Mouse (Mus musculus): ENCODE results near the gene Arl4d.
A peak's percentile ranks its signal among the peaks of the same experiment; 100 is the strongest.
"Not testable (repeated sequence)": the region's sequence is repeated elsewhere in the genome, so short reads cannot be mapped to it uniquely, and the experiment has no call there.

The Arl4d gene

GRCm38 (mm10) chr11:101664825-101665635 lies at the start of gene Arl4d:
Gene Arl4d (plus strand): TSS chr11:101665541.
- DNase-seq (ENCODE audit: low spot score in 2 of 2) = peak; percentile 97 to 98

- DNase-seq (ENCODE audit: low spot score in 2 of 2) = no peak
Measured at GRCm38 (mm10) chr11:101616104-101616503, 49.2 kb upstream of the Arl4d start.

- DNase-seq (ENCODE audit: low spot score in 2 of 2) = no peak
Measured at GRCm38 (mm10) chr11:101616948-101617767, 48.2 kb upstream of the Arl4d start.

- DNase-seq (ENCODE audit: low spot score in 2 of 2) = peak; percentile 62 to 76
Measured at GRCm38 (mm10) chr11:101617849-101618248, 47.5 kb upstream of the Arl4d start.

GRCm38 (mm10) chr11:101618596-101618995 lies 46.7 kb upstream of the Arl4d start:
- DNase-seq (ENCODE audit: low spot score in 2 of 2) = no peak

GRCm38 (mm10) chr11:101620022-101620655 lies 45.2 kb upstream of the Arl4d start:
- DNase-seq (ENCODE audit: low spot score in 2 of 2) = not testable (repeated sequence)

- DNase-seq (ENCODE audit: low spot score in 2 of 2) = peak in 1 of 2 experiments; percentile 58
Measured at GRCm38 (mm10) chr11:101626649-101626994, 38.7 kb upstream of the Arl4d start.

GRCm38 (mm10) chr11:101626995-101627856 lies 38.1 kb upstream of the Arl4d start, which contains the start of gene Rdm1:
Gene Rdm1 (plus strand): TSS chr11:101627195.
- peak; percentile 90 to 91 for DNase-seq (ENCODE audit: low spot score in 2 of 2)

- DNase-seq (ENCODE audit: low spot score in 2 of 2) = peak; percentile 89 to 92
Measured at GRCm38 (mm10) chr11:101627857-101628559, 37.3 kb upstream of the Arl4d start.

- not testable (repeated sequence) for DNase-seq (ENCODE audit: low spot score in 2 of 2)
Measured at GRCm38 (mm10) chr11:101628733-101629417, 36.5 kb upstream of the Arl4d start.

- no peak for DNase-seq (ENCODE audit: low spot score in 2 of 2)
Measured at GRCm38 (mm10) chr11:101635660-101636059, 29.7 kb upstream of the Arl4d start.

GRCm38 (mm10) chr11:101639761-101640160 lies 25.6 kb upstream of the Arl4d start:
- no peak for DNase-seq (ENCODE audit: low spot score in 2 of 2)

- DNase-seq (ENCODE audit: low spot score in 2 of 2) = peak; percentile 89
Measured at GRCm38 (mm10) chr11:101640857-101641709, 24.3 kb upstream of the Arl4d start.

- DNase-seq (ENCODE audit: low spot score in 2 of 2) = peak; percentile 62 to 82
Measured at GRCm38 (mm10) chr11:101641710-101642642, 23.4 kb upstream of the Arl4d start.

GRCm38 (mm10) chr11:101642931-101643330 lies 22.4 kb upstream of the Arl4d start:
- DNase-seq (ENCODE audit: low spot score in 2 of 2) = no peak

GRCm38 (mm10) chr11:101644591-101644990 lies 20.8 kb upstream of the Arl4d start:
- no peak for DNase-seq (ENCODE audit: low spot score in 2 of 2)

- not testable (repeated sequence) for DNase-seq (ENCODE audit: low spot score in 2 of 2)
Measured at GRCm38 (mm10) chr11:101645043-101645410, 20.3 kb upstream of the Arl4d start.
